Mouse (Mus musculus): Measurements from ENCODE around the gene Slc4a1.

GRCm38 (mm10) chr11:102363623-102364022 lies 2.4 kb downstream of the Slc4a1 start:
- TF ChIP-seq CTCF (IDR thresholded peaks at IDR 0.05; ENCODE audit: low read depth) (no peak), EP300 (IDR thresholded peaks at IDR 0.05; ENCODE audit: low read depth) (peak; percentile 98)
